Mouse (Mus musculus) heart, adult 2 months (tissue): ENCODE measurements at regions not wholly inside any gene's neighbourhood (a gene's known extent, or its start where the extent isn't known, plus 50 kb on each side); places are given as distances from the start of the nearest gene placed in this dataset.

ENCODE experiments used
- CTCF ChIP-seq: fragments of 200-600 bp; IDR thresholded peaks from 2 replicates; pipeline ENCODE4 v1.8.1; 2022; ENCODE audit warnings: antibody characterized with exemption, mild to moderate bottlenecking, moderate library complexity
- EP300 ChIP-seq: fragments of 200-500 bp; IDR thresholded peaks from 2 replicates; pipeline ENCODE4 v1.6.1; 2011; ENCODE audit warnings: low read depth, low read length, control low read depth; ENCODE audit not compliant: insufficient read depth
- POLR2A ChIP-seq: fragments of 200-500 bp; IDR thresholded peaks from 2 replicates; pipeline ENCODE4 v1.6.1; 2011; ENCODE audit warnings: mild to moderate bottlenecking, low read depth, low read length, control low read depth; ENCODE audit not compliant: insufficient read depth

- TF ChIP-seq CTCF = no peak
- TF ChIP-seq POLR2A = no peak
- no peak for TF ChIP-seq EP300
Measured at GRCm38 (mm10) chr13:116110578-116110977, 198.9 kb downstream of the Isl1 start.
